Mouse (Mus musculus) megakaryocyte-erythroid progenitor cell, adult 5-6 weeks (primary cell): ENCODE measurements at regions not wholly inside any gene's neighbourhood (a gene's known extent, or its start where the extent isn't known, plus 50 kb on each side); places are given as distances from the start of the nearest gene placed in this dataset.

Source experiments
- ATAC-seq: replicated peaks from 2 replicates; pipeline ENCODE4 v1.8.0; 2016; ENCODE audit warnings: mild to moderate bottlenecking, inconsistent platforms; ENCODE audit not compliant: severe bottlenecking, poor library complexity, low FRiP score, low TSS enrichment

GRCm38 (mm10) chr14:105392079-105392813 lies 133.9 kb downstream of the Ndfip2 start:
- ATAC-seq = no peak

- no peak for ATAC-seq
These were observed 133.1 kb downstream of the Ndfip2 start for GRCm38 (mm10) chr14:105391430-105391829.

GRCm38 (mm10) chr14:105385119-105385518 lies 126.7 kb downstream of the Ndfip2 start:
- no peak for ATAC-seq

- ATAC-seq = no peak
These were observed 125.0 kb downstream of the Ndfip2 start for GRCm38 (mm10) chr14:105383382-105383781.

- no peak for ATAC-seq
These were observed 121.7 kb downstream of the Ndfip2 start for GRCm38 (mm10) chr14:105380101-105380500.

GRCm38 (mm10) chr14:105377770-105378169 lies 119.4 kb downstream of the Ndfip2 start:
- ATAC-seq = no peak

GRCm38 (mm10) chr14:105377035-105377621 lies 118.8 kb downstream of the Ndfip2 start:
- no peak for ATAC-seq

GRCm38 (mm10) chr14:105369637-105370435 lies 111.5 kb downstream of the Ndfip2 start:
- ATAC-seq = no peak

- no peak for ATAC-seq
These were observed 102.2 kb downstream of the Ndfip2 start for GRCm38 (mm10) chr14:105360530-105360929.

GRCm38 (mm10) chr14:105359829-105360228 lies 101.5 kb downstream of the Ndfip2 start:
- no peak for ATAC-seq
